Comparison of ENCODE assay signal across 12 mouse cellular contexts in the genomic region with DNA sequence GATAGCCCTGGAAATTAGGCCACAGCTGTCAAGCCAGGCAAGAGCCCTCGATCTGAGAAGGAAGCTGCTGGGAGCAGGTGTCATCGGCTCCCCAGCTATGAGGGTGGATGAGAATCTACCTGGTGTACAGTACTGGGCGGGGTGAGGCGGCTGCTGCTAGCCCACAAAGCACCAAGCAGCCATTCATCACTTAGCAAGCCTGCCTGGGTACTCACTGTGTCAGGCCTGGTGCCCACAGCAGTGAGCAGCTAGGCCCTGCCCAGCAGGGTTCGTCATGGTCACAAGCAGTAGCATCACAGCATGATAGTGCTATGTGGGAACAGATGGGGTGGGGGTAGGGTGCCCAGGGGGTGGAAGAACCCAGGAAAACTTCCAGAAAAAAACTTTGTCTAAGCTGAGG. TPM values are rescaled to one million over a fixed set of nuclear protein-coding genes. Genes with fewer than 3 reads are reported as not detected.
DNase-seq lines count a peak whose midpoint lies in the region; ATAC-seq and TF ChIP-seq lines count a peak whose summit lies in the region.
"Had no signal": no experiment of that assay in that cellular context is flagged by ENCODE, and none has a peak within 500 bp of the region (broad histone marks: within the 10 kb centered on the region; RNA-seq: fewer than 3 reads in every experiment).

No protein-coding gene starts in this region.

- H3K4me1 ChIP-seq in heart, embryonic 11.5 days (ENCODE audit: control insufficient read depth, insufficient read depth, low read length): peaks cover 12% of the 10 kb centered on the region
- H3K4me1 ChIP-seq in lung, embryonic 16.5 days (replicated peaks; ENCODE audit: control insufficient read depth, insufficient read depth, low read length): peaks cover 17% of the 10 kb centered on the region
- H3K4me1 ChIP-seq in cerebellum, adult 2 months (ENCODE audit: control insufficient read depth, insufficient read depth, low read length): peaks cover 29% of the 10 kb centered on the region
- H3K4me1 ChIP-seq in hindbrain, embryonic 15.5 days (replicated peaks): peaks cover 27% of the 10 kb centered on the region

- H3K4me2 ChIP-seq in heart, embryonic 11.5 days: no peak overlapping the region
- no peak overlapping the region for H3K4me2 ChIP-seq in lung, embryonic 16.5 days (ENCODE audit: low read depth, low read length)
- H3K4me2 ChIP-seq in hindbrain, embryonic 15.5 days: no peak overlapping the region
- H3K4me2 ChIP-seq: kidney, embryonic 15.5 days had no signal

- no peak for DNase-seq in heart, postnatal 25 days (ENCODE audit: low spot score)
- DNase-seq in lung, postnatal 36 days: no peak
- peak; percentile 73 to 74 for DNase-seq in cerebellum, adult 2 months
- no peak for DNase-seq in MN1 (ENCODE audit: low spot score)
- DNase-seq: adrenal gland, postnatal 36 days; right cerebral cortex, postnatal 25 days had no signal

- intact Hi-C loops in heart, postnatal 25 days (cut with DNase I): no loop called here

- H3K36me3 ChIP-seq in heart, embryonic 11.5 days (ENCODE audit: control insufficient read depth, insufficient read depth, low read length): no peaks in the 10 kb centered on the region
- no peaks in the 10 kb centered on the region for H3K36me3 ChIP-seq in lung, embryonic 16.5 days (ENCODE audit: control insufficient read depth, insufficient read depth, low read length)
- H3K36me3 ChIP-seq in hindbrain, embryonic 15.5 days: 0 out of 2 replicates have a peak, but pooled peaks cover 3% of the 10 kb centered on the region

- no peak overlapping the region for H3K4me3 ChIP-seq in heart, embryonic 11.5 days (ENCODE audit: low read depth, low read length)
- no peak overlapping the region for H3K4me3 ChIP-seq in lung, embryonic 16.5 days (ENCODE audit: low read length)
- H3K4me3 ChIP-seq in cerebellum, adult 2 months (replicated peaks; ENCODE audit: insufficient read depth, low read depth, low read length): no peak overlapping the region
- no peak overlapping the region for H3K4me3 ChIP-seq in hindbrain, embryonic 15.5 days
- H3K4me3 ChIP-seq: kidney, embryonic 15.5 days had no signal

- H3K9ac ChIP-seq in heart, embryonic 11.5 days (ENCODE audit: low read depth, low read length): no peak overlapping the region
- peak overlapping the region; percentile 10; the same call in 1 of the 2 replicates for H3K9ac ChIP-seq in lung, embryonic 16.5 days (ENCODE audit: low read length)
- 0 out of 2 replicates have a peak overlapping the region, but pooled peaks have one; percentile 3 for H3K9ac ChIP-seq in hindbrain, embryonic 15.5 days
- H3K9ac ChIP-seq: kidney, embryonic 15.5 days had no signal

- no peaks in the 10 kb centered on the region for H3K27me3 ChIP-seq in heart, embryonic 11.5 days (ENCODE audit: control insufficient read depth, insufficient read depth, low read length)
- H3K27me3 ChIP-seq in lung, embryonic 16.5 days (ENCODE audit: control insufficient read depth, insufficient read depth, low read depth, low read length): no peaks in the 10 kb centered on the region
- H3K27me3 ChIP-seq in cerebellum, adult 2 months (ENCODE audit: control insufficient read depth, insufficient read depth, low read length): no peaks in the 10 kb centered on the region
- H3K27me3 ChIP-seq in hindbrain, embryonic 15.5 days: no peaks in the 10 kb centered on the region
- H3K27me3 ChIP-seq: kidney, embryonic 15.5 days; Patski had no signal

- 0 out of 2 replicates have a peak overlapping the region, but pooled peaks have one; percentile 15 for H3K27ac ChIP-seq in heart, embryonic 11.5 days (ENCODE audit: low read depth, low read length)
- H3K27ac ChIP-seq in lung, embryonic 16.5 days (ENCODE audit: low read length): peak overlapping the region; percentile 9; the same call in 1 of the 2 replicates
- H3K27ac ChIP-seq in cerebellum, adult 2 months (ENCODE audit: insufficient read depth, low read length): peak overlapping the region; percentile 72
- peak overlapping the region; percentile 75 for H3K27ac ChIP-seq in hindbrain, embryonic 15.5 days (replicated peaks)

- WGBS in heart, embryonic 11.5 days (ENCODE audit: insufficient replicate concordance): 82% methylated on average over 5 of the region's 5 CpGs
- WGBS in lung, embryonic 16.5 days: 81% methylated on average over 5 of the region's 5 CpGs
- 7% methylated on average over 5 of the region's 5 CpGs for WGBS in cerebellum, adult 2 months
- 71% methylated on average over 5 of the region's 5 CpGs for WGBS in hindbrain, embryonic 15.5 days

- no peak for TF ChIP-seq CTCF in cerebellum, adult 2 months (IDR thresholded peaks at IDR 0.05; ENCODE audit: borderline replicate concordance, insufficient read depth, low read depth, low read length)

- no peaks in the 10 kb centered on the region for H3K9me3 ChIP-seq in heart, embryonic 11.5 days (replicated peaks; ENCODE audit: control insufficient read depth, low read length)
- no peaks in the 10 kb centered on the region for H3K9me3 ChIP-seq in lung, embryonic 16.5 days (ENCODE audit: control insufficient read depth, low read length)
- H3K9me3 ChIP-seq in hindbrain, embryonic 15.5 days: no peaks in the 10 kb centered on the region
- H3K9me3 ChIP-seq: kidney, embryonic 15.5 days had no signal

- ATAC-seq in heart, embryonic 11.5 days (replicated peaks; ENCODE audit: insufficient number of reproducible peaks, low FRiP score, low TSS enrichment): no peak
- ATAC-seq in lung, embryonic 16.5 days (ENCODE audit: low read depth): no peak
- ATAC-seq in hindbrain, embryonic 15.5 days (ENCODE audit: low FRiP score, low read depth): peak; percentile 49; the same call in 1 of the 2 replicates
- no peak for ATAC-seq in inflammation-experienced regulatory T-cells, adult 6 months
- ATAC-seq: Patski had no signal

- TF ChIP-seq POLR2A in cerebellum, adult 2 months (IDR thresholded peaks at IDR 0.05; ENCODE audit: borderline replicate concordance, insufficient read depth, low read length): no peak

RNA-seq across cellular contexts. Expression of a gene that starts 25.8 kb away (rescaled TPM):
- polyA plus RNA-seq in heart, embryonic 11.5 days (2014; fragmentation: Nextera tagmentation; extraction: Ambion mirVana): 9.2 and 9.5 TPM in 2 replicates
- total RNA-seq in heart, postnatal 25 days (2021): 10 to 100 TPM; 33.8 to 36.1 TPM
- 13.2 and 15.5 TPM in 2 replicates for polyA plus RNA-seq in lung, embryonic 16.5 days (2015; fragmentation: Nextera tagmentation; extraction: Ambion mirVana)
- 257 and 288 TPM in 2 replicates for polyA plus RNA-seq in cerebellum, adult 2 months (2012; rRNA removed)
- 51.8 and 62.3 TPM in 2 replicates for polyA plus RNA-seq in hindbrain, embryonic 15.5 days (2015; fragmentation: Nextera tagmentation; extraction: Ambion mirVana)
- polyA plus RNA-seq in inflammation-experienced regulatory T-cells, adult 6 months (2017; shearing (Covaris generic)): under 1 TPM in 1 of 3 experiments, not detected in 2; 0.19 TPM

Comparison
In these comparisons a context has a peak if more than half of its experiments do, and no peak if none do; other contexts are left out.
1. H3K27ac ChIP-seq: peak in every context shown above with its lines; median percentile 75 in hindbrain, embryonic 15.5 days; 72 in cerebellum, adult 2 months; 15 in heart, embryonic 11.5 days; 9 in lung, embryonic 16.5 days.
2. DNase-seq: peak in cerebellum, adult 2 months (2 of 2); none in heart, postnatal 25 days (single experiment), lung, postnatal 36 days (single experiment) and MN1 (single experiment).